Mouse (Mus musculus) C2C12 (cell line): Measurements from ENCODE around the gene Cldn4. TPM values are rescaled to one million over a fixed set of nuclear protein-coding genes. Genes with fewer than 3 reads are reported as not detected.
"Not testable (repeated sequence)": the region's sequence is repeated elsewhere in the genome, so short reads cannot be mapped to it uniquely, and the experiment has no call there.

ENCODE experiments used
- H3K27me3 ChIP-seq: one replicate; pipeline ENCODE4 v1.6.1; 2011; ENCODE audit not compliant: control insufficient read depth, insufficient read depth, insufficient read length
- H3K36me3 ChIP-seq: one replicate; pipeline ENCODE4 v1.6.1; 2011; ENCODE audit not compliant: control insufficient read depth, insufficient read depth
- H3K4me3 ChIP-seq: one replicate; pipeline ENCODE4 v1.5.1; 2011; ENCODE audit warnings: mild to moderate bottlenecking, control low read depth; ENCODE audit not compliant: poor library complexity, insufficient read depth, severe bottlenecking
- H3K79me2 ChIP-seq: one replicate; pipeline ENCODE4 v1.6.1; 2011; ENCODE audit not compliant: control insufficient read depth, insufficient read depth
- H3K79me3 ChIP-seq: one replicate; pipeline ENCODE4 v1.6.1; 2011; ENCODE audit warnings: low read depth, control low read depth
- H3ac ChIP-seq: one replicate; pipeline ENCODE3; 2011; ENCODE audit warnings: low read depth; ENCODE audit not compliant: control insufficient read depth, insufficient read length
- CEBPB ChIP-seq: IDR thresholded peaks from one replicate; pipeline ENCODE4 v1.6.1; 2011; ENCODE audit warnings: low read depth, mild to moderate bottlenecking, control low read depth, moderate library complexity
- CTCF ChIP-seq: IDR thresholded peaks from one replicate; pipeline ENCODE4 v1.5.1; 2011; ENCODE audit not compliant: control insufficient read depth, insufficient read depth, insufficient read length
- FOSL1 ChIP-seq: IDR thresholded peaks from one replicate; pipeline ENCODE4 v1.8.0; 2011; ENCODE audit warnings: mild to moderate bottlenecking, low read length; ENCODE audit not compliant: poor library complexity, insufficient read depth, severe bottlenecking
- MAX ChIP-seq: IDR thresholded peaks from one replicate; pipeline ENCODE4 v1.6.1; 2011; ENCODE audit warnings: mild to moderate bottlenecking, control low read depth
- MYOD1 ChIP-seq: IDR thresholded peaks from one replicate; pipeline ENCODE4 v1.6.1; 2011; ENCODE audit warnings: low read depth; ENCODE audit not compliant: control insufficient read depth, insufficient read length
- MYOG ChIP-seq: IDR thresholded peaks from one replicate; pipeline ENCODE4 v1.6.1; 2011; ENCODE audit not compliant: control insufficient read depth, insufficient read length; ENCODE audit errors: extremely low read depth
- USF1 ChIP-seq: IDR thresholded peaks from one replicate; pipeline ENCODE4 v1.6.1; 2011; ENCODE audit warnings: low read depth, mild to moderate bottlenecking, control low read depth, moderate library complexity
- polyA plus RNA-seq: library from polyadenylated mRNA; unstranded; fragments of >200 nt; fragmentation: generic; extraction: Trizol; gene quantifications from one replicate; pipeline ENCODE4 v1.2.1, GENCODE M21; 2012; ENCODE audit warnings: missing spikeins

Cldn4 gene
- polyA plus RNA-seq, 1 experiment, result 0.04 TPM

DNA sequence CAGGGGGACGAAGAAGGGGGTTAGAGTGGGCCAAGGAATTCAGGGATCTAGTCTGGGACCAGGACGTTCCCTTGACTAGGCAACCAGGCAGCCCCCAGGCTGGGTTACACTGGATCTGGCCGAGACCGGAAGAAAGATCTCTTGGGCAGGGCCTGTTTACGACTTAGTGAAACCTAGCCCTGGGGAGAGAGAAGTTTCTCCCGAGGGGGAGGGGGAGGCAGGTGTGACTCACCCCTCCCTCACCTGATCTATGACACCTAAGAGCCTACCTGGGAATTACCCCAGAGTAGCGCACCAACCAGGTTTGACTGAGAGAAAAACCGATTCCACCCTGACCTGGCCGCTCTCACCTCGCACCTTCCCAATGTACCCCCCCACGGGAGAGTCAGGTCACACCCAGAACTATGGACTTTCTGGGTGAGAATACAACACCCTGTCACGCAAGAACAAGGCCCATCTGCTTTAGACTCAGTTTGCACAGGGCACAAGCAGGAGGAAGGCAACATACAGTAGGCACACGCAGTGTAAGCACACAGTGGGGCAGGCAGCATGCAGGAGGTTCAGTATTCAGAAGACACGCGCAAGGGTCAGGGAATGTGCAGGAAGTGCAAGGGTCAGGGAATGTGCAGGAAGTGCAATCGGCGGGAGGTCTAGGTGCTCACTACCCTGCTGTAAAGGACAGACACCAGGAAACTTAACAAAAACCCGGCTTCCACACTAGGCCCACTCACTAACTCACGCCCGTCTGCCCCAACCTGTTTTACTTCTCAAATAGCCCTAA, 20.6 kb upstream of the Cldn4 start:
- Histone ChIP-seq H3ac (no peak overlapping the region), H3K79me3 (no peaks in the 10 kb centered on the region), H3K27me3 (peaks cover 6% of the 10 kb centered on the region), H3K4me3 (no peak overlapping the region), H3K36me3 (no peaks in the 10 kb centered on the region), H3K79me2 (no peaks in the 10 kb centered on the region)
- TF ChIP-seq CTCF, result no peak
- TF ChIP-seq FOSL1, result no peak
- TF ChIP-seq USF1, result no peak

DNA sequence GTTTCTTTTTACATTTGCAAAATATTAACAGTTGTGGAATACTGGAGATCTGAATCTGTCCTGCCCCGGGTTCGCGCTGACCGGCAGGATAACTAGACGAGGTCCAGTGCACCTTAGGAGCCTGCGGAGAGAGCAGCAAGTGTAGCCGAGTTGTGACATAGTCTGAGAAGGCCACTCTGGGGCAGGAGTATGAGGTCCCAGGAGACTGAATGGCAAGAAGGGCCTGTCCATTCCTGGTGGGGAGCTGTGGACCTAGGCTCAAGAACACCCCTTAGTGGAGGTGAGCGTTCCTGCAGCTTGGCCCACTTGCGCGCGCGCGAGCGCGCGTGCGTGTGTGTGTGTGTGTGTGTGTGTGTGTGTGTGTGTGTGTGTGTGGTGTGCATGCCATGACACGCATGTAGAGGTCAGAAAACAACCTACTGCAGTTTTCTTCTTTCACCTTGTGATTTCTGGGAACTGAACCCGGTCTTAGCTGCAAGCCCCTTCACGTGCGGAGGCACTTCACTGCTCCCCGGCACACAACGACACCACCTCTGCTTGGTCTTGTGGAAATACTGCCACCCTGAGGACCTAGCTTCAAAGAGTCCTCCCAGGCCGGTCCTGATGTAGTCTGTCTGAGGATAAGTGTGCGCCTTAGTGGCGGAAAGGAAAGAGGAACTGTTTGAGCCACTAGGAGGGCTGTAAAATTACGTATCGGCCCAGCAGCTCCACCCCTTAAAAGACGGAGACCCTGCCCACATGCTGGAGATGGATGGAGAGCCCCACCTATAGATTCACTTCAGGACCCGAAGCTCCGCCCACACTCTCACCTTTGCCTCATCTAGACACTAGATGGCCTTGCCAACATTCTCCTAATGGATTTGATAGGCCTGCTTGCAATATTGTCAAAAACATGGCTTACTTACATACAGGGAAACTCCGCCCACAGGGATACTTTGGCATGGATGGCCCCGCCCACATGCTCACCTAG, 19.4 kb upstream of the Cldn4 start:
- H3K4me3 ChIP-seq, result no peak overlapping the region

DNA sequence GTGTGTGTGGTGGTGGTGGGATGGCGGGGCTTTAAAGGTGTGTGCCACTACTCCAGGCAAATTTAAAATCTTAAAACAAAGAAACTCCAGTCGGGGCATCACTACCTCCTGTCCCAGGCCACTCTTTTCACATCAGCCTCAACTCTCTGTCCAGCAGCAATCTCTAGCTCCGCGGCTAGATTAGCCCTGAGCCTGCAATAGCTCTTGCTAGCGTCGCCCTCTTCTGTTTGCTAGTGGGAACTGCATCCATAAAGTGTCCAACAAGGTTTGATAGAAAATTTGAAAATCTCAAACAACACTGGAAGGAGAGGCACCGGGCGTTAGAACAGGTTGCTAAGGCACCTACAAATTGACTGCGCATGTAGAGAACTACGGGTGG, 18.7 kb upstream of the Cldn4 start:
- H3K79me2 ChIP-seq, result no peaks in the 10 kb centered on the region
- TF ChIP-seq MYOG, result no peak
- TF ChIP-seq USF1, result no peak
- no peak for TF ChIP-seq CEBPB
- peak; percentile 52 for TF ChIP-seq CTCF
- TF ChIP-seq MYOD1, result no peak
- no peaks in the 10 kb centered on the region for H3K36me3 ChIP-seq
- H3ac ChIP-seq, result no peak overlapping the region
- H3K4me3 ChIP-seq, result no peak overlapping the region
- H3K27me3 ChIP-seq, result peaks cover 6% of the 10 kb centered on the region
- H3K79me3 ChIP-seq, result no peaks in the 10 kb centered on the region

More for the DNA sequence above, 19.4 kb upstream of the Cldn4 start:
- Histone ChIP-seq H3ac (no peak overlapping the region), H3K79me3 (no peaks in the 10 kb centered on the region), H3K79me2 (no peaks in the 10 kb centered on the region), H3K27me3 (peaks cover 6% of the 10 kb centered on the region), H3K36me3 (no peaks in the 10 kb centered on the region)
- TF ChIP-seq CTCF (peak; percentile 25), CEBPB (no peak)

DNA sequence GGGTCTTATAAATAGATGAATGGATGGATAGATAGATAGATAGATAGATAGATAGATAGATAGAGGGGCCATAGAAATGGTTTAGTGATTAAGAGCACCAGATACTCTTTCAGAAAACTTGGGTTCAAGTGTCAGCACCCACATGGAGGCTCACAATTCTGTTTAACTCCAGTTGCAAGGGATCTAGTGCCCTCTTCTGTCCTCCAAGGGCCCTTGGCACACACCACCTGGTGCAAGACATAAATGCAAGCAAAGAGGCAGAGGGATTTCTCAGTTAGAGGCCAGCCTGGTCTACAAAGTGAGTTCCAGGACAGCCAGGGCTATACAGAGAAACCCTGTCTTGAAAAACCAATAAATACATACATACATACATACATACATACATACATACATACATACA, 17.9 kb upstream of the Cldn4 start:
- H3K27me3 ChIP-seq, H3K36me3 ChIP-seq, H3K4me3 ChIP-seq, H3K79me3 ChIP-seq, H3K79me2 ChIP-seq, H3ac ChIP-seq: not testable (repeated sequence)

DNA sequence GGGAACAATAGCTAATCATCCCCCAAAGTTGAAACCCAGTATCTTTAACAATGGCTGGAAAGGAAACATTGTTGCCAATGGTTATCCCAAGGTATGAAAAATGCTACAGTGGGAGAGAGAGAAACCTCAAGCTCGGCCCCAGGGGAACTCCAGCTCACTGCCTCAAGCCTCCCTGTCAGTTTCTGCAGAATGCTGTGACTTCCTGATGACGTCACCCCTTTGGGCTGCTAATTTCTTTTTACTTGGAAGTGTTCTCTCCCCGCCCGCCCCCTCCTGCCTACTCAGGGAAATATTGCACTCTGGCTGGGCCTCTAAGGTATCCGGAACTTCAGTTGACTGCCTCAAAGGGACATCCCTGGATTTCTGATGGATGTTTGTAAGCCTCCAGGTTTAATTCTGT, 16.8 kb upstream of the Cldn4 start:
- H3K79me2 ChIP-seq, result no peaks in the 10 kb centered on the region
- H3K4me3 ChIP-seq, result no peak overlapping the region
- H3K36me3 ChIP-seq, result no peaks in the 10 kb centered on the region
- H3ac ChIP-seq, result no peak overlapping the region
- H3K27me3 ChIP-seq, result peaks cover 6% of the 10 kb centered on the region
- H3K79me3 ChIP-seq, result no peaks in the 10 kb centered on the region
- TF ChIP-seq USF1 (no peak), MYOG (no peak), MYOD1 (no peak), CEBPB (no peak), FOSL1 (no peak), CTCF (no peak), MAX (no peak)

DNA sequence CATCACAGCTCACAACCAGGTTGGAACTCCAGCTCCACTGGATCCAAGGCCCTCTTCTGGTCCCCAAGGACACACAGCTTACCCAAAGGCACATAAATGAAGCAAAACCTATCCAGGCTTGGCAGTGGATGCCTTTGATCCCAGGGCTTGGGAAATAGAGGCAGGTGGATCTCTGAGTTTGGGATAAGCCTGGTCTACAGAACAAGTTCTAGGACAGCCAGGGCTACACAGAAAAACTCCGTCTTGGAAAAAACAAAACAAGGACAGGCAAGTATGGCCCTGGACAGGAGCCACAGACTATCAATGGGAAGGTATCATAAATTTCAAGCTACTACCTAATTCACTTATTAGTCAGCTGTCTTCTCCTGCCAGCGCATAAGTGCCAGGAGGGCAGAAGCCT, 14.8 kb upstream of the Cldn4 start:
- Histone ChIP-seq H3K79me2 (no peaks in the 10 kb centered on the region), H3K4me3 (no peak overlapping the region), H3K36me3 (no peaks in the 10 kb centered on the region), H3K79me3 (no peaks in the 10 kb centered on the region), H3K27me3 (no peaks in the 10 kb centered on the region), H3ac (no peak overlapping the region)
- TF ChIP-seq MAX (no peak), USF1 (no peak)
